ENCODE assay signal across 10 mouse cellular contexts in the genomic region with DNA sequence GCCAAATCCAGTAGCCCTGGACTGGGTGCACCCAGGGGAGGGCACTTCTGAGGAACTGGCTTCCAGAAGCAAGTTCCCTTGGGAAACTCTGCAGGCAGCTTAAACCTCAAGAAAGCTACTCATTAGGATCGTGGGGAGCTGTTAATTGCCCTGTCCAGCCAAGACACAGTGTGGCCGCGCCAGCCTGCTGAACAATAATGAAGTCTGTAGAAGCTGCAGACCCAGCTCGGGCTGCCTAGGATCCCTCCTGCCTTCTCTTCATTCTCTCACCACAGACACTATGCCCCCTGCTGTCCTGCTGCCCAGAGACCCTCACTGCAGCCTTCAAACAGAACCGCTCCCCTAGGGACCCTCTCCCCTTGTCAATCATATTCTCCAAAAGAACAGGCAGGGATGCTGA. TPM values are rescaled to one million over a fixed set of nuclear protein-coding genes. Genes with fewer than 3 reads are reported as not detected.
DNase-seq lines count a peak whose midpoint lies in the region; ATAC-seq lines count a peak whose summit lies in the region.
"Had no signal": no experiment of that assay in that cellular context is flagged by ENCODE, and none has a peak within 500 bp of the region (broad histone marks: within the 10 kb centered on the region; RNA-seq: fewer than 3 reads in every experiment).

No protein-coding gene starts in this region.

- WGBS in midbrain, embryonic 10.5 days = 6% methylated on average over 5 of the region's 5 CpGs

- peaks cover 17% of the 10 kb centered on the region for H3K4me1 ChIP-seq in midbrain, embryonic 10.5 days

- no peak for ATAC-seq in erythroid progenitor cell, adult 5-6 weeks (replicated peaks; ENCODE audit: low FRiP score, poor library complexity, severe bottlenecking)

- peak overlapping the region; percentile 20; the same call in 1 of the 2 replicates for H3K27ac ChIP-seq in midbrain, embryonic 10.5 days (replicated peaks)

- peak; percentile 33 for DNase-seq in right cerebral cortex, adult 18-20 months
- no peak for DNase-seq in right cerebral cortex, adult 2 months (ENCODE audit: low spot score in 2 of 2)
- DNase-seq in frontal cortex, postnatal 10 days (ENCODE audit: low spot score in 2 of 2) = peak; percentile 18 to 20
- DNase-seq in midbrain, embryonic 10.5 days (ENCODE audit: low spot score) = peak; percentile 41
- DNase-seq in thymus, postnatal 4 days = peak; percentile 33
- no peak for DNase-seq in gastrocnemius, postnatal 14 days
- DNase-seq in urinary bladder, adult 2 months (ENCODE audit: low spot score) = no peak
- DNase-seq: kidney, adult 11 months had no signal

- no peaks in the 10 kb centered on the region for H3K9me3 ChIP-seq in midbrain, embryonic 10.5 days (replicated peaks)
- H3K9me3 ChIP-seq: megakaryocyte, embryonic 14.5 days had no signal

- peaks cover 59% of the 10 kb centered on the region for H3K27me3 ChIP-seq in midbrain, embryonic 10.5 days (ENCODE audit: low read depth, poor library complexity, severe bottlenecking)

- intact Hi-C loops in gastrocnemius, postnatal 14 days (cut with DNase I; ENCODE audit: low total_unique reads) = no loop called here

- peak overlapping the region; percentile 39 for H3K4me3 ChIP-seq in midbrain, embryonic 10.5 days
- H3K4me3 ChIP-seq: megakaryocyte, embryonic 14.5 days had no signal

- H3K36me3 ChIP-seq in midbrain, embryonic 10.5 days = no peaks in the 10 kb centered on the region

RNA-seq across cellular contexts. Expression of gene Pdzd8, which starts 42.8 kb away (rescaled TPM):
- polyA plus RNA-seq in midbrain, embryonic 10.5 days (2016; fragmentation: Nextera tagmentation; extraction: Ambion mirVana) = 8.1 and 8.5 TPM in 2 replicates
- total RNA-seq in gastrocnemius, postnatal 14 days (2021) = 10 to 100 TPM; 12.9 to 13.3 TPM
- 10.1 and 13.0 TPM in 2 replicates for polyA plus RNA-seq in urinary bladder, adult 2 months (2012; rRNA removed)
- total RNA-seq in erythroid progenitor cell, adult 5-6 weeks (2015; ENCODE audit: low replicate concordance) = 41.8 and 55.3 TPM in 2 replicates
- 51.1 and 56.0 TPM in 2 replicates for total RNA-seq in erythroid progenitor cell, adult 5-6 weeks (2017; ENCODE audit: low replicate concordance)

Comparison
In these comparisons a context has a peak if more than half of its experiments do, and no peak if none do; other contexts are left out.
1. DNase-seq: peak in right cerebral cortex, adult 18-20 months (single experiment), frontal cortex, postnatal 10 days (2 of 2), midbrain, embryonic 10.5 days (single experiment) and thymus, postnatal 4 days (single experiment); none in right cerebral cortex, adult 2 months (0 of 2), gastrocnemius, postnatal 14 days (single experiment) and urinary bladder, adult 2 months (single experiment).